Mouse (Mus musculus) CD4-positive helper T cell, adult 2 months (primary cell): ENCODE measurements around the gene Plek.
A peak's percentile ranks its signal among the peaks of the same experiment; 100 is the strongest.

Experiments used
- DNase-seq: peaks from one replicate; pipeline ENCODE4 v3.0.0-alpha.2; 2012; ENCODE audit warnings: low read depth, missing footprints, low spot score

The Plek gene

DNA sequence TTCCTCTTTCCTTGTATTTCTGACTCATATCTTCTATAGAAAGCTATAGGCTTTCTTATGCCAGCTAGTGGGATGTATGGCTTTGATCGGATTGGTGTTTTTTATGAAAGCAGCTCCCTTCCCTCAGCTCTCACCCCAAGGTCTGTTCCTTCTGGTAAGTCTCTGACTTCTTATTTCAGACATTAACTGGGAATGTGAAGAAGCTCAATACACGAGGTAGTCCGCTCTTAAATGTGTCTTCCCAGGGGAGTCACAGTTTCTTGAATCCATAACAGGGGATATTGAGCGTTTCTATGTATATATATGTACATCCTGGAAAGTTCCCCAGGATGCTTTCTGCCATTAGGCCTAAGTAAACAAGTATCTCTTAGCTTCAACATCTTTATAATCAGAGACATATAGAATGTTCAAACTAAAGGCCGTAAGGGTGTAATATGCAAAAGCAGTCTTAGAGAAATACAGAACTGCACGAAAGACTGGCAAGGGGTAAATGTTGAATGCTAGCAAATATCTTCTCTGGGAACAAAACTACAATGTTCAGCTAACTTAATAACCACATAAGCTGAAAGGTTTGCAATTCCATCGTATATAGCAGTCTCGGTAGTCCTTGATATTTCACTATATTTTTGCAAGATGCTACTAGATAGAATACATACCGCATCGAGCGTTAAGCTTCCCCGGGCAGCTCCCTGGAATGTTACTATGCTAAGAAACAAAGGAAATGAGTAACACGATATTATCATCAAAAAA is 101.8 kb downstream of the Plek start:
- DNase-seq = no peak

DNA sequence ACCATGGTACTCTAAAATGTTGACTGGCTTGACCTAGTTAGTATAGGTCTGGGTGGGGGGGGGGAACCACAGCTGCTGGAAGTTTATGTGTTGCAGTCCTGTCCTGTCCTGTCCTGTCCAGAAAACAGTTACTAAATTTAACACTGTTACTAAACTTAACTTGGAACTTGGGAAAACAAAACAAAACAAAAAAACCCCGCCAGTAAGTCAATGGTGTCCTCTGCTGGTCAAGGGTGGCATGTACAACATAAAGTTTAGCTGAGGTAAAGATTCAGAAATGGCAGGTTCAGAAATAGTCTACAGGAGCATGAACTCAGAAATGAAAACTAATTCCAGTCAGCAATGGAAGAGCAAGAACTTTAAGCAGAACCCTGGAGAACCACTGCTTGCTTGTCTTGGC is 103.4 kb downstream of the Plek start:
- peak; percentile 28 for DNase-seq

DNA sequence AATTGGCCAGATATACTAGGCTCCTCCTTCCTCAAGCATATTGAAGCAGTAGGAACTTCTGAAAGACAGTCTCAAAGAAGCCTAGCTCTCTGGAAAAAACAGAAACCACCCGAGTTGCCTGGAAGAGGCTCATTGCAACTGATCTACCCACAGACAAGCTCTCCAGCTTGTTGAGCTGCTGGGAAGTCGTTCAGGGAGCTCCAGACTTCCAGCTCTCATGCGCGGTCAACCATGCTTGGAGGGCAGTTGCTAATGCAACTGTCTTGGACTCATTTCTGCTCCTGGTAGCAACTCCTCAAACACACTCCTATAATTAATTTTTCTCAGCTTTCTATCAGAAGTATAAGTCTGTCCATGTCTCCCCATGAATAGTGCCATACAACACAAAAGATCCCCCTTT is 109.2 kb downstream of the Plek start:
- DNase-seq = no peak

DNA sequence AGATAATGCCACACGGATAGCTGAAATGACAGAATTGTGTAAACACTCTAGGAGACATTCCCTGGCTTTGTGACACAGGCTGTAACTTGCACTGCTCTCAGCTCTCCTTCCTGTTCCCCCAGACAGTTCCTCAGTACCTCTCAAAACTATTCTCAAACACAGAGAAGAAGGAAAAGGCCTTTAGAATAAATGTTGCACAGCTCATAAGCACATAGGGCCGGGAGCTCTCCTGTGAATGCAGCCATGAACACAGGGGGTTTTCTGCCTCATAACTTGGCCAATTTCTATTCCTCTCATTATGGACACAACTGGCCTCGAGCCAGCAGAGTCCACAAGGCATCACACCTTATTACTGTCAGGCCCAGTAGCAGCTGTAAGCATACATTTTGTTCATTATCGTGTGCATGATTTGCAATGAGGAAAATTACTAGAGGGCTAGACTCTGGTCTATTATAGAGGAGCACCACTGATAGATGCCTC is 110.2 kb downstream of the Plek start:
- DNase-seq = no peak

DNA sequence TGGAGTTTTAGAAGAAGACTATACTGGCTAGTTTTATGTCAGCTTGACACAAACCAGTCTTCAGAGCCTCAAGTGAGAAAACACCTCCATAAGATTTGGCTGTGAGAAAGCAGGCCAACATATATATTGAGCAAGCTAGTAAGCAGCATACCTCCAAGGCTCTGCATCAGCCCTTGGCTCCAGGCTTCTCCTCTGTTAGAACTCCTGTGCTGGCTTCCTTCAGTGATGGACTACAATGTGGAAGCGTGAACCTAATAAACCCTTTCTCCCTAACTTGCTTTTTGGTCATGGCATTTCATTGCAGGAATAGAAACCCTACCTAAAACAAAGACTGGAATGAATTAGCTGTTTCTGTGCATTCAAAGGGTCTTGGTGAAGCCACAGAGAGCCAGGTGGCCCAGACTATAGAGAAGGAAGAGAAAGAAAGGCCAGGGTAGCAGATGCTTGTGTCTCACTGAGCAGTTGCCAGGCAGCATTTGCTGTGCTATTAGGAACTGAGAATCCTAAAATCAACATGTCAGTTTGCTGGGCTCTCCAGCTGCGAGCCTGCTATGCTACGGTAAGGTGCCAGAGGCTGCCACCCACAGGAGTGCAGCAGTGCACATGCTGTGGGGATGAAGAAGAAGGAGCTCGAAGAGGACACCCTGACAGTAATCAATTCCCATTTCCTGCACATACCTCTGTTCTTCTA is 110.9 kb downstream of the Plek start:
- no peak for DNase-seq

DNA sequence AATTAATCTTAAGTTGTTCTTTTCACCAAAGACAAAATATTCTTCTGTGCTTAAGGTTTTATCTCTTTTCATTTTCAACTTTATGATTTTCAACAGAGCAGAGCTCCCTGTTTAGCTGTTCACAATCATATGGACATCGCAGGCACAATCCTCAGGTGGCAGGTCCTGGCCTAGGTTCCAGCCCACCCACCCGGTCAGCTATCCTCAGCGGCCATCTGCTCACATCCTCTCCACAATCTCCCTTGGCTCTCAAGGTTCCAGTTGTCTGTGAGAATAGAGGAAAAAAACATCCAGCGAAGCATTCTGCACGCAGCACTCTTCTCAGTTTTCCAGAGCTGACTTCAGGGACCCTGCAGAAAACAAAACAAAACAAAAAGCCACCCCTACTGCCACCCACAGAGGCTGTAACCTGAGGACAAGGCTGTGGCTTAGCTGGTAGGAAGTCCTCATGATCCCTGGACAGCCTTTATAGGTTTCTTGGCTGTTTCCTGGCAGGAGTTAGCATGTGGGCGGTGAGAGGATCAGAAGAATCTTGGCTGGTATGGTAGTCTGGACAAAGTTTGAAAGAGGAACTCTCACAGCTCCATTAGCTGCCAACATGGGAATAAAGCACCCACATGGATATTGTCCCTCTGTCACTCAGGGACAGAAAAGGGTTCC is 116.5 kb downstream of the Plek start:
- no peak for DNase-seq

DNA sequence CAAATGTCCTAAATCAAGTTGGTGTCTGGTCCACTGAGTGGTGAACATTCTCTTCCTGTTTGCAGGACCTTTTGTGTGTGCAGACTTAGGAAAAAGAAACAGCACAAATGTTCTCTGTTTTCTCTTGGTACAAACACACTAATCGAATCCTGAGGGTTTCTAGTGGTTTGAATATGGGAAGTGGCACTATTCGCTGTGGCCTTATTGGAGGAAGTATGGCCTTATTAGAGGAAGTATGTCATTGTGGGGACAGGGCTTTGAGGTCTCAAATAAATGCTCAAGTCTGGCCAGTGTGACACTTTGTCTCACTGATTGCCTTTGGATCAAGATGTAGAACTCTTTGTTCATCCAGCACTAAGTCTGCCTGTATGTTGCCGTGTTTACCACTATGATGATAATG is 120.0 kb downstream of the Plek start:
- no peak for DNase-seq
